Mouse (Mus musculus): ENCODE data around the gene Fbxo17.

Fbxo17 gene

GRCm38 (mm10) chr7:28719650-28720049 lies 3.0 kb downstream of the Fbxo17 start:
- DNase-seq, result no peak

- DNase-seq, result peak; percentile 34
Measured at GRCm38 (mm10) chr7:28720753-28721537, 4.3 kb downstream of the Fbxo17 start.

- peak; percentile 29 for DNase-seq
Measured at GRCm38 (mm10) chr7:28722079-28722478, 5.5 kb downstream of the Fbxo17 start.

GRCm38 (mm10) chr7:28724613-28725012 lies 8.0 kb downstream of the Fbxo17 start:
- DNase-seq, result no peak

GRCm38 (mm10) chr7:28726600-28726999 lies 10.0 kb downstream of the Fbxo17 start:
- DNase-seq, result peak; percentile 86

GRCm38 (mm10) chr7:28727649-28728340 lies 11.2 kb downstream of the Fbxo17 start:
- no peak for DNase-seq

- DNase-seq, result peak; percentile 89
Measured at GRCm38 (mm10) chr7:28732341-28733142, 15.9 kb downstream of the Fbxo17 start.

- DNase-seq, result no peak
Measured at GRCm38 (mm10) chr7:28733211-28733610, 16.6 kb downstream of the Fbxo17 start.

GRCm38 (mm10) chr7:28735701-28736100 lies 19.1 kb downstream of the Fbxo17 start:
- DNase-seq, result no peak

GRCm38 (mm10) chr7:28739829-28740228 lies 23.2 kb downstream of the Fbxo17 start:
- DNase-seq, result no peak

- no peak for DNase-seq
Measured at GRCm38 (mm10) chr7:28740949-28741348, 24.3 kb downstream of the Fbxo17 start.

- no peak for DNase-seq
Measured at GRCm38 (mm10) chr7:28741368-28741708, 24.7 kb downstream of the Fbxo17 start.

GRCm38 (mm10) chr7:28741709-28742438 lies 25.3 kb downstream of the Fbxo17 start, which contains the start of the genes Mrps12 and Sars2:
Gene Mrps12 (minus strand): TSS chr7:28741820.
Gene Sars2 (plus strand): TSS chr7:28741992.
- DNase-seq, result peak; percentile 93

- DNase-seq, result no peak
Measured at GRCm38 (mm10) chr7:28749935-28750334, 33.3 kb downstream of the Fbxo17 start.

GRCm38 (mm10) chr7:28756079-28756478 lies 39.5 kb downstream of the Fbxo17 start, which contains the start of gene Ccer2:
Gene Ccer2 (plus strand): TSS chr7:28756174.
- no peak for DNase-seq

GRCm38 (mm10) chr7:28758623-28759022 lies 42.0 kb downstream of the Fbxo17 start:
- DNase-seq, result no peak

GRCm38 (mm10) chr7:28761907-28762306 lies 45.3 kb downstream of the Fbxo17 start:
- no peak for DNase-seq

- no peak for DNase-seq
Measured at GRCm38 (mm10) chr7:28765211-28765610, 48.6 kb downstream of the Fbxo17 start.

GRCm38 (mm10) chr7:28766173-28766879 lies 49.7 kb downstream of the Fbxo17 start, which contains the start of gene Sirt2:
Gene Sirt2 (plus strand): TSS chr7:28766735.
- peak; percentile 95 for DNase-seq

GRCm38 (mm10) chr7:28766910-28767309 lies 50.3 kb downstream of the Fbxo17 start:
- no peak for DNase-seq

GRCm38 (mm10) chr7:28767462-28767965 lies 50.9 kb downstream of the Fbxo17 start, which contains the start of gene Nfkbib:
Gene Nfkbib (minus strand): TSS chr7:28767512.
- no peak for DNase-seq

Data from thymus, postnatal 14 days (tissue).